Mouse (Mus musculus) ES-Bruce4 (cell line): ENCODE data around the gene Dcdc2a. TPM values are rescaled to one million over a fixed set of nuclear protein-coding genes. Genes with fewer than 3 reads are reported as not detected.

Experiments used
- H3K27ac ChIP-seq: 2 replicates; pipeline ENCODE4 v1.5.1; 2012; ENCODE audit warnings: low read length, inconsistent platforms; ENCODE audit not compliant: insufficient read depth
- H3K27me3 ChIP-seq: 2 replicates; pipeline ENCODE4 v1.6.1; 2012; ENCODE audit warnings: mild to moderate bottlenecking, low read length, inconsistent platforms; ENCODE audit not compliant: control insufficient read depth, poor library complexity, insufficient read depth, severe bottlenecking
- H3K36me3 ChIP-seq: 2 replicates; pipeline ENCODE4 v1.6.1; 2012; ENCODE audit warnings: inconsistent platforms, mild to moderate bottlenecking, low read length, moderate library complexity; ENCODE audit not compliant: control insufficient read depth, poor library complexity, insufficient read depth, severe bottlenecking
- H3K4me1 ChIP-seq: one replicate; pipeline ENCODE4 v1.8.1; 2011; ENCODE audit warnings: low read length; ENCODE audit not compliant: control insufficient read depth, insufficient read depth
- H3K4me3 ChIP-seq: 2 replicates; pipeline ENCODE4 v1.5.1; 2011; ENCODE audit warnings: low read depth, mild to moderate bottlenecking, low read length
- H3K9ac ChIP-seq: 2 replicates; pipeline ENCODE4 v1.6.1; 2012; ENCODE audit warnings: low read depth, mild to moderate bottlenecking, inconsistent platforms; ENCODE audit not compliant: poor library complexity, severe bottlenecking
- H3K9me3 ChIP-seq: replicated peaks from 2 replicates; pipeline ENCODE4 v1.6.1; 2012; ENCODE audit warnings: mild to moderate bottlenecking, low read length, inconsistent platforms; ENCODE audit not compliant: control insufficient read depth, poor library complexity, insufficient read depth, severe bottlenecking
- CTCF ChIP-seq: IDR thresholded peaks from one replicate; pipeline ENCODE4 v1.8.1; 2011; ENCODE audit warnings: low read depth, low read length
- EP300 ChIP-seq: IDR thresholded peaks from 2 replicates; pipeline ENCODE4 v1.6.1; 2011; ENCODE audit warnings: low read depth, low read length; ENCODE audit not compliant: insufficient read depth
- POLR2A ChIP-seq: IDR thresholded peaks from one replicate; pipeline ENCODE4 v1.8.1; 2011; ENCODE audit warnings: low read length; ENCODE audit not compliant: insufficient read depth
- polyA plus RNA-seq: library from polyadenylated mRNA; stranded (reverse); fragments of >200 nt; gene quantifications from 2 replicates; pipeline ENCODE4 v1.2.4, GENCODE M21; 2011; ENCODE audit warnings: low read depth; ENCODE audit not compliant: missing spikeins, insufficient read depth, insufficient read length

Gene Dcdc2a
- polyA plus RNA-seq, 1 experiment: 2.5 TPM

DNA sequence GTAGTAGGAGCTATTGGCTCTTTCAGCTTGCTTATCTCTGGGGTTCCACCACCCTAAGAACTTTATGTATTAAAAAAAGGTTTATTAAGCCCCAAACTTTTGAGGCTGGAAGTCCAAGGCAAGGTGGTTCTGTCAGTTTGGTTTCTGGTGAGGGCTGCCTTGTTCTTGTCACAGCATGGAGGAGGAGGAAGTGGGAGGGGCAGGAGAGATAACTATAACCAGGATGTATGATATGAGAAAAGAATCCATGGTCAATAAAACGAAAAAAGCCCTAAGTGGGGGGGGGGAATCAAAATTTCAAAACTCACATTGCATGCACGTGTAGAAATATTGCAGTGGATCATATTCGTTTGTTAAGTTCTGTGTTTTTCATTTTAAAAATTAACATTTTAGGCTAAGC, 32.7 kb upstream of the Dcdc2a start:
- H3K4me3 ChIP-seq: no peak overlapping the region
- no peak for TF ChIP-seq EP300
- TF ChIP-seq CTCF: no peak
- no peak for TF ChIP-seq POLR2A
- no peak overlapping the region for H3K9ac ChIP-seq
- H3K4me1 ChIP-seq: no peaks in the 10 kb centered on the region
- 0 out of 2 replicates have a peak, but pooled peaks cover 2% of the 10 kb centered on the region for H3K27me3 ChIP-seq
- no peaks in the 10 kb centered on the region for H3K36me3 ChIP-seq
- no peaks in the 10 kb centered on the region for H3K9me3 ChIP-seq
- no peak overlapping the region for H3K27ac ChIP-seq

DNA sequence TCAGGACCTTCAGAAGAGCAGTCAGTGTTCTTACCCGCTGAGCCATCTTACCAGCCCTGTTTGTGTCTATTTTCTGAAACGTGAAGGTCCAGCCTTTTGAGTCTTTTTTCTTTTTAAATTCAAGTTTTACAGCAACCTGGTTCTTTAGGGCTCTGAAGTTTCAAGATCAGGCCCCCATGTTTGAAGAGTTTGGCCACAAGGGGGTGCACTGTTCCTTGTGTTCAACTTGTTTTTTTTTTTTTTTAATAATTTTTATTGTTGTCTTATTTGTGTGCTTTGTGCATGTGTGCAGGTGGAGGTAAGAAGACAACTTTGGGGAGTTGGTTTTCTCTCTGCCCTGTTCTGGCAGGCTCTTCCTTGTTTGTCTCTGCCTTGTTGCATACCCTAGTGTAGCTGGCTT, 31.1 kb upstream of the Dcdc2a start:
- Histone ChIP-seq H3K4me1 (no peaks in the 10 kb centered on the region), H3K36me3 (no peaks in the 10 kb centered on the region), H3K27ac (no peak overlapping the region), H3K4me3 (no peak overlapping the region), H3K9me3 (no peaks in the 10 kb centered on the region), H3K9ac (no peak overlapping the region), H3K27me3 (no peaks in the 10 kb centered on the region)
- TF ChIP-seq EP300 (no peak), CTCF (no peak), POLR2A (no peak)

DNA sequence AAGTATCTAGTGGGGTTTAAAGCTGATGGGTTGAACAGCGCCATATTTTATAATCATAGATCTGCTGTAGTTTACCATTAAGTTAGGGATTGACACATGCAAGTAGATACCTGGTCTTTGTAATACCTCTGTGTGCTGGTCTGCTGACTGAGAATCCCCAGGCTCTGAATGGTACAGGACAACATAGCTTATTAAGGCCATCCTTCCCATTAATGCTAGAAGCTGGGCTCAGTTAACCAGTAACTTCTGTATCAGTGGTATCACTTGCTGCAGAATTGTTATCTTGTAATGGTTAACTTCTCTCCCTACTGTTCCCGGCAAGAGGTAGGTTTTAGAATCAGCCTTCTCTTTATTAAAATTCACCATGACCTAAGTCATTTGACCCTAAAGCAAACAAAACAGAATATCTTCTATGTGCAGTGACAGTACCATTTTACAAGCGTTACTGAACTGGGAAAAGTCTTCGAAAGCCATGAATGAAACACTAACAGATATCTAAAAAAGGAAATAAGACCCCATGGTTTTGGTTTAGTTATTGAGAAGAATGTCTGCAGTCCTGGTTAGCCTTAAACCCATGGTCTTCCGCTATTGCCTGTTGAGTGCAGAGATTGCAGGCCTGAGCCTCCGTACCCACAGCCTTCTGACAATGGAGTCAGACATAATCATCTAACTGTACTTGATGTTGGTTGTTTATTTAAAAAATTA, 29.2 kb upstream of the Dcdc2a start:
- TF ChIP-seq POLR2A: no peak
- no peak overlapping the region for H3K4me3 ChIP-seq
- no peaks in the 10 kb centered on the region for H3K36me3 ChIP-seq

DNA sequence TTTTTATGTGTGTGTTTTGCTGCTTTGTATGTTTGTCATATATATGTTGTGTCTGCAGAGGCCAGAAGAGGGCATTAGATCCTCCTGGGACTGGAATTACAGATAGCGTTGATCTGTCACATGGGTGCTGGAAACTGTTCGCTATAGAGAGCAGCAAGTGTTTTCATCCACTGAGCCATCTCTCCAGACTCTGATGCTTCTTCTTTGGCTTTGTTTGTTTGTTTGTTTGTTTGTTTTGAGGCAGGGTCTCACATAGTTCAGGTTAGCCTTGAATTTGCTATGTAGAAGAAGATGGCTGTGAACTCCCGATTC, 28.7 kb upstream of the Dcdc2a start:
- TF ChIP-seq CTCF (no peak), POLR2A (no peak), EP300 (no peak)
- no peaks in the 10 kb centered on the region for H3K27me3 ChIP-seq
- H3K4me3 ChIP-seq: no peak overlapping the region

More for the DNA sequence above, 29.2 kb upstream of the Dcdc2a start:
- H3K9ac ChIP-seq: no peak overlapping the region
- H3K4me1 ChIP-seq: no peaks in the 10 kb centered on the region
- H3K27me3 ChIP-seq: no peaks in the 10 kb centered on the region
- no peaks in the 10 kb centered on the region for H3K9me3 ChIP-seq
- no peak overlapping the region for H3K27ac ChIP-seq

DNA sequence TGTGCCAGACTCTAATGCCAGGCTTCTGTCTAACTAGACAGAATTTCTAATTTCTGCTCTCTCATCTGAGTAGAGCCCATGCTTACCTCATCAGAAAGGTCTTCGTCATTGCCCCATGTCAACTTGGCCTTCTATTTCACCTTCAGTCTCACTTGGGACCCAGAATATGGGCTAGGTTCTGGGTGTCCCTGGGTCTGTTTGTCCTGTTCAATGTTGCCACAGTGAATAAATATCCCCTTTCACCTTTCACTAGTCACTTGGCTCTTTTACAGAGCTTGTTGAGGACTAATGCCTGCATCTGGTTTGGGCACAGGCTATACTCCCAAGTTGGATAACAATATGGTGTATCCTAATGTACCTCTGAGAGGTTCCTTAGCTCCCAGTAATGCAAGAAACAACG, 16.3 kb upstream of the Dcdc2a start:
- H3K4me3 ChIP-seq: no peak overlapping the region
- no peaks in the 10 kb centered on the region for H3K4me1 ChIP-seq
- no peak overlapping the region for H3K9ac ChIP-seq
- H3K27ac ChIP-seq: no peak overlapping the region
- H3K9me3 ChIP-seq: no peaks in the 10 kb centered on the region
- no peaks in the 10 kb centered on the region for H3K27me3 ChIP-seq
- H3K36me3 ChIP-seq: no peaks in the 10 kb centered on the region
- TF ChIP-seq CTCF (no peak), POLR2A (no peak), EP300 (no peak)

More for the DNA sequence above, 28.7 kb upstream of the Dcdc2a start:
- no peaks in the 10 kb centered on the region for H3K4me1 ChIP-seq
- H3K36me3 ChIP-seq: no peaks in the 10 kb centered on the region
- no peak overlapping the region for H3K9ac ChIP-seq
- no peak overlapping the region for H3K27ac ChIP-seq
- no peaks in the 10 kb centered on the region for H3K9me3 ChIP-seq

DNA sequence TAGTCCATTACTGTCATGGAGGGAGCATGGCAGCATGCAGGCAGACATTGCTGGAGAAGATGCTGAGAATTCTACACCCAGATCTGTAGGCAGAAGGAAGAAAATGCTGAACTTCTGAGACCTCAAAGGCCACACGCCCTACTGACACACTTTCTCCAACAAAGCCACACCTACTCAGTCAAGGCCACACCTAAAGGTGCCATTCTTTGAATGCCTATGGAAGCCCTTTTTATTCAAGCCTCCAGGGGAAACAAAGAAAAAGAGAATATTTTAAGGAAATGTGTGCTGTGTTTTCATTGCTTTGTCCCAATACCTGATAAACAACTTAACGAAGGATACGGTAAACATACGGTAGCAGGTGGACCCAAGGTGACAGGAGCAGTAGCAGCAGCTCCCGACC, 3.1 kb upstream of the Dcdc2a start:
- TF ChIP-seq POLR2A (no peak), EP300 (peak; percentile 81; the same call in 1 of the 2 replicates)
- Histone ChIP-seq H3K9ac (no peak overlapping the region), H3K4me3 (no peak overlapping the region), H3K4me1 (no peaks in the 10 kb centered on the region), H3K27me3 (peaks cover 3% of the 10 kb centered on the region; the same call in 1 of the 2 replicates), H3K36me3 (no peaks in the 10 kb centered on the region), H3K9me3 (peaks cover 29% of the 10 kb centered on the region), H3K27ac (no peak overlapping the region)
